Mouse (Mus musculus) intestine, postnatal 0 days (tissue): ENCODE results near the gene Pax5. TPM values are rescaled to one million over a fixed set of nuclear protein-coding genes. Genes with fewer than 3 reads are reported as not detected.
A peak's percentile ranks its signal among the peaks of the same experiment; 100 is the strongest.
"Not testable (repeated sequence)": the region's sequence is repeated elsewhere in the genome, so short reads cannot be mapped to it uniquely, and the experiment has no call there.

Source experiments
- ATAC-seq: fragments of 200-750 bp; cut with Nextera tagmentation; 2 replicates; pipeline ENCODE4 v1.8.0; 2017; ENCODE audit warnings: mild to moderate bottlenecking, moderate TSS enrichment, moderate library complexity
- H3K27ac ChIP-seq: fragments of 300-500 bp; sonication (generic); 2 replicates; pipeline ENCODE4 v1.5.1; 2014; ENCODE audit warnings: mild to moderate bottlenecking, low read depth, low read length, moderate library complexity
- H3K27me3 ChIP-seq: fragments of 300-500 bp; sonication (generic); replicated peaks from 2 replicates; pipeline ENCODE4 v1.6.1; 2014; ENCODE audit warnings: low read length, mixed read lengths; ENCODE audit not compliant: control insufficient read depth, insufficient read depth
- H3K36me3 ChIP-seq: fragments of 300-500 bp; sonication (generic); 2 replicates; pipeline ENCODE4 v1.6.1; 2014; ENCODE audit warnings: mild to moderate bottlenecking, moderate library complexity; ENCODE audit not compliant: control insufficient read depth, insufficient read depth
- H3K4me1 ChIP-seq: fragments of 300-500 bp; sonication (generic); replicated peaks from 2 replicates; pipeline ENCODE4 v1.6.1; 2014; ENCODE audit warnings: antibody characterized with exemption, low read length, mixed read lengths; ENCODE audit not compliant: control insufficient read depth, insufficient read depth
- H3K4me2 ChIP-seq: fragments of 300-500 bp; sonication (generic); replicated peaks from 2 replicates; pipeline ENCODE4 v1.6.1; 2014; ENCODE audit warnings: low read depth, mild to moderate bottlenecking, moderate library complexity
- H3K4me3 ChIP-seq: fragments of 300-500 bp; sonication (generic); 2 replicates; pipeline ENCODE4 v1.5.1; 2014; ENCODE audit warnings: low read depth, low read length
- H3K9ac ChIP-seq: fragments of 300-500 bp; sonication (generic); 2 replicates; pipeline ENCODE4 v1.6.1; 2014; ENCODE audit warnings: mild to moderate bottlenecking, low read depth, low read length
- H3K9me3 ChIP-seq: fragments of 300-500 bp; sonication (generic); 2 replicates; pipeline ENCODE4 v1.6.1; 2016; ENCODE audit warnings: mixed run types; ENCODE audit not compliant: control insufficient read depth
- CTCF ChIP-seq: sonication (generic); IDR thresholded peaks from 2 replicates; pipeline ENCODE4 v1.5.1; 2016; ENCODE audit warnings: low read depth, mild to moderate bottlenecking, control low read depth, antibody characterized with exemption, moderate library complexity
- WGBS: fragments of 180-500 bp; shearing (Covaris S2); extraction: QIAGEN DNeasy Blood & Tissue Kit; methylation state at CpG from one replicate; pipeline ENCODE4 v1.1.7; 2014; 5-methylcytosine and 5-hydroxymethylcytosine counted together
- polyA plus RNA-seq: library from polyadenylated mRNA; unstranded; fragments of >200 nt; fragmentation: Nextera tagmentation; extraction: Ambion mirVana; gene quantifications from 2 replicates; pipeline ENCODE4 v1.2.1, GENCODE M21; 2015

Gene Pax5
- polyA plus RNA-seq, result 0.01 TPM in 1 of 2 replicates, not detected in the other

DNA sequence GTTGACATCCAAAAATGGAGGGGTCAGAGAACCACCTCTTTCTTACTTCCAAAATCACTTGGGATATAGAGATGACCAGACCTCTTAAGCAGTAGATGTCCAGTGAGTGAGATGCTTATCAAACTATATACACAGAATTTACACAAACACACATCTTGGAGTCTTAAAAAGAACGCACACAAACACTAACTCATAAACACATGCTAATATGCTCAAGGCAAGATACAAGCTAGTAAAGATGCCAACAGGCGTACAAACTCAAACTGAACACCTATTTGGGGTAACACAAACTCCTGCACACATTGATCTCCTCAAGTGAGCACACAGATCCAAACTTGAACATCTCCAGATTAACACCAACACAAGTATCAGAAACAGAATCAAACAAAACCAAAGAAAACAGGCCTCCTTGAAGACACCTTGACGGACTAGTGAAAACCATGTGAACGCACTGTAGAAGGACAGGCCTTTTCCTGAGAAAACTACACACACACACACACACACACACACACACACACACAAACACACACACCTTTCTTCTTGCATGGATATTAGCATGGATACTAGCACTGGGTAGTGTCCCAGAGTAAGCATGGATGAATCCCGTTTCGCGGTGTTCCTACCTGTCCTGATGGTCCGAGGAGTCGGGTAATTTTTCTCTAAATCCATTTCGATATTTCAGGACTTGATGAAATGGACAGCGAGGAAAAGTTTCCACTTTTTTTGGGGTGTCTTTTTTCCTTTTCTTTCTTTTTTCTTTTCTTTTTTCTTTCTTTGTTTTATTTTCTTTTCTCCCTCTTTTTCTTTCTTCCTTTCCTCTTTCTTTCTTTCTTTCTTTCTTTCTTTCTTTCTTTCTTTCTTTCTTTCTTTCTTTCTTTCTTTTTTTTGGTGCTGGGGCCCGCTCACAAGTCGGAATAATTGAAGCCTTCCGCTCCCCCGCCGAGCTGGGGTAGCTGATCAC, at the start of gene Pax5:
Gene Pax5, minus strand, starts transcription at position 748 of the 961 bp plus-strand sequence.
- Histone ChIP-seq H3K4me3 (0 out of 2 replicates have a peak within 1 kb of the TSS, but pooled peaks have one; percentile 2), H3K36me3 (no peaks in the 10 kb centered on the region), H3K27ac (no peak within 1 kb of the TSS), H3K9ac (no peak within 1 kb of the TSS), H3K4me1 (no peaks in the 10 kb centered on the region), H3K4me2 (peak within 1 kb of the TSS; percentile 24; the same call in 1 of the 2 replicates), H3K27me3 (peaks cover 99% of the 10 kb centered on the region), H3K9me3 (no peaks in the 10 kb centered on the region)
- 30% methylated on average over 16 of the region's 16 CpGs for WGBS
- TF ChIP-seq CTCF, result no peak
- no peak for ATAC-seq

DNA sequence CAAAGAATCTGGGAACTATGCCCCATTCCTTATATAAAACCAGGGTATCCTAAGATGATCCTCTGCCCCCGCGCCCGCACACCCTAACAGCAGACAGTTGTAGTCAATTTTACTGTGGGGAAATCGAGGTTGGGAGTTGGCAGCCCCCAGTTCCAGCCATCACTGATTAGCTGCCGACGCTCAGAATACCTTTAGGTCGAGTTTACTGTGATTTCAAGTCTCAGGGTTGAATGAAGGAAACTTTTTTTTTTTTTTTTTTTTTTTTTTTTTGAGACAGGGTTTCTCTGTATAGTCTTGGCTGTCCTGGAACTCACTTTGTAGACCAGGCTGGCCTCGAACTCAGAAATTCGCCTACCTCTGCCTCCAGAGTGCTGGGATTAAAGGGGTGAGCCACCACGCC, 46.8 kb upstream of the Pax5 start:
- H3K4me1 ChIP-seq, H3K9me3 ChIP-seq, H3K27me3 ChIP-seq, ATAC-seq, H3K36me3 ChIP-seq: not testable (repeated sequence)
- peak overlapping the region; percentile 85 for H3K9ac ChIP-seq
- 6% methylated on average over 10 of the region's 10 CpGs for WGBS
- H3K4me3 ChIP-seq, result peak overlapping the region; percentile 76
- peak overlapping the region; percentile 90 for H3K27ac ChIP-seq
- H3K4me2 ChIP-seq, result peak overlapping the region; percentile 82

DNA sequence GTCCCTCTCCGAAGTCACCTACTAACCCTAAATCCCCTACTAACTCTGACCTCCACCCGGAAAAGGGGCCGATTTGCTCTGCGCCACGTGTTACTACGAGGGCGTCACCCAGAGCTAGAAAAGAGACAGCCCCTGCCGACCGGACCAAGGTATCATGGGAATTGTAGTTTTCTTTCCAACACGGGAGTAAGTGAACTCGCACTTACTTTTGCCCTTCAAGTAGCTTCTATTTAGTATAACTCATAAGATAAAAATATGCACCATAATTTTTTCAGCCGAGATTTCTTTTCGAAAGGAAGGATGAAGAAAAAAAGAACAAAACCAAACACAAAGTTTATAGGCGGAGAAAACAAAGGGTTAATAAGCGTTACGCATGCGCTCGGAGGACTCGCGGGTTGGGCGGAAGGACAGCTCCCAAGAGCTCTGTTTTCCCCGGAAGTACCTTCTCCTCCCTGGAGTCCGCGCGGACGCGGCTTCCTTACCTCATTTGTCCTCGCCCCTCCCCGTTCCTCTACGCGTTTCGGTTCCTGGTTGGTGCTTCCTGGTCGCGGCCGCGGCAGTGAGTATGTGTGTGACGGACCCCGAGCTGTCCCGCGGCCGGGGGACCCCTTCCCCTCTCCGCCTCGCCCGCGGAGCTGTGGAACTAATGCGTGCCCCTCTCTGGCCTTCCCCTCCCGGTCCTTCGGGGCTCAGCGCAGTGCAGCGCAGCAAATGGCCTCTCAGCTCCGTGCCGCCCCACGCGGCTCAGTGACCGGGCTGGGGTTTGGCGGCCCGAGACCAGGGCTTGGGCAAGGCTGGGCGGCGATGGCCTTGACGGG, 46.1 kb upstream of the Pax5 start:
- Histone ChIP-seq H3K4me2 (peak overlapping the region; percentile 82), H3K4me3 (peak overlapping the region; percentile 76), H3K36me3 (no peaks in the 10 kb centered on the region), H3K4me1 (no peaks in the 10 kb centered on the region), H3K9me3 (no peaks in the 10 kb centered on the region), H3K27me3 (no peaks in the 10 kb centered on the region), H3K27ac (peak overlapping the region; percentile 90), H3K9ac (peak overlapping the region; percentile 85)
- TF ChIP-seq CTCF, result peak; percentile 39
- under 1% methylated on average over 60 of the region's 60 CpGs for WGBS
- peak; percentile 99 for ATAC-seq

DNA sequence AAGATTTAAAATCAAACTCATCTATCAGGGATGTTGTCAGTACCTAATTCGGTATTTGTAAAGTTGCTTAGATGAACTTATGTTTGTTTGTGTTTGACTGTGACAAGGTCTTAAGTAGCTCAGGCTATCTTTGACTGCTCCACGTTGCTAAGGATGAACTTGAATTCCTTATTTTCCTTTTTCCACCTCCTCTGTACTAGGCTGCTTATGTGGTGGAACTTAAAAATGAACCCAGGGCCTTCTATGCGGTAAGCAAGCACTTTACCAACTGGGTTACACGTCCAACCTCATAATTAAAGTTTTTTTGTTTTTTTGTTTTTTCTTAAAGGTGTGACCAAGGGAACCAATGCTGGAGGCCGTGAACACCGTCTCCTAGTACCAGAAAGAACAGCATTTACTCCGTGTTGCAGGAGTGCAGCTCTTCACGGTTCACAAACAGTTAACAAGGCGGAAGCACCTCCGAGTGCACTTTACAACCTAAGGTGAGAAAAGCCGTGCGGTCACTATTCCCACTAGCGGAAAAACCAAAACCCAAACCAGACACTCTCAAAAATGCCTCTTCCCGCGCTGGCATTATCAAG, 45.4 kb upstream of the Pax5 start, which contains the start of gene Zcchc7:
Gene Zcchc7, plus strand, starts transcription at position 325 of the 581 bp plus-strand sequence.
- Histone ChIP-seq H3K27me3 (no peaks in the 10 kb centered on the region), H3K4me2 (peak within 1 kb of the TSS; percentile 82), H3K9me3 (no peaks in the 10 kb centered on the region), H3K36me3 (no peaks in the 10 kb centered on the region), H3K9ac (peak within 1 kb of the TSS; percentile 85), H3K27ac (peak within 1 kb of the TSS; percentile 90), H3K4me1 (no peaks in the 10 kb centered on the region), H3K4me3 (peak within 1 kb of the TSS; percentile 76)
- TF ChIP-seq CTCF, result no peak
- peak; percentile 67 for ATAC-seq
- 5% methylated on average over 15 of the region's 15 CpGs for WGBS

DNA sequence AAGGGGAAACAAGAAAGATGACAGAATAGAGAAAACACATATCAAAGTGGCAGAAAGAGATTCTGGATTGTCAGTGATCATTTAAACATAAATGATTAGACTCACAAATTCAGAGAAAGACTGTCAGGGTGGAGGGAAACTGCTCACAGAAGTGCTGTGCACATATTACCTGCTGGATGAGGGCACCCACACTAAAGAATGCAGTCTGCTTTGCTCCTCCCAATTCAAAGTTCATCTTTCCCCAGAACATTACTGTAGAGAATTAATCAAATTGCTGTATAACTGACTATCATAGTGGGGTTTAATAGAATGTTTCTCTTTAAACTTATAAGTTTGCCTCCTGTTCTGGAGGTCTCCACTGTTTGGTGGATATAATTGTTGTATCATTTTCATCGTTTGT, 30.2 kb upstream of the Pax5 start:
- no peak for TF ChIP-seq CTCF
- Histone ChIP-seq H3K9me3 (no peaks in the 10 kb centered on the region), H3K36me3 (no peaks in the 10 kb centered on the region), H3K4me2 (no peak overlapping the region), H3K9ac (no peak overlapping the region), H3K4me3 (no peak overlapping the region), H3K4me1 (no peaks in the 10 kb centered on the region), H3K27ac (no peak overlapping the region), H3K27me3 (no peaks in the 10 kb centered on the region)
- ATAC-seq, result no peak
- 75% methylated on average over 1 of the region's 1 CpGs for WGBS

DNA sequence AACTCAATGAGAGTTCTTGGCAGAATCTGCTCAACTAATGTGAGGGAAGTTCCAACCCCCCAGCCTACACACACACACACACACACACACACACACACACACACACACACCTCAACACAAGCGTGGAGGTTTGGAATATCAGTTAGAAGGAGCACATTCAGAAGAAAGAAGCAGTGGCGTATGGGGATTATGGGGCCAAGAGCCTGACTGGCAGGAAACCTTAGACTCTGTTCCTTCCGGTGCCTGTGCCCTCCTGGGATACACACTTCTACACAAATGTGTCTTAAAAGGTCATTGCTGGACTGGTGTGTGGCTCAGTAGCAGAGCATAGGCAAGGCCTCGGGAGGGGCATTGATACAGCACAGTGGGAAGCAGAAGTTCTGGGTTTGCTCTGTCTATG, 10.9 kb upstream of the Pax5 start:
- Histone ChIP-seq H3K4me3 (no peak overlapping the region), H3K27me3 (peaks cover 36% of the 10 kb centered on the region), H3K9me3 (no peaks in the 10 kb centered on the region), H3K4me1 (no peaks in the 10 kb centered on the region), H3K4me2 (no peak overlapping the region), H3K27ac (no peak overlapping the region), H3K9ac (no peak overlapping the region), H3K36me3 (no peaks in the 10 kb centered on the region)
- no peak for ATAC-seq
- WGBS, result 88% methylated on average over 4 of the region's 4 CpGs
- TF ChIP-seq CTCF, result no peak
